Comparison of ENCODE assay signal across 18 mouse cellular contexts in genomic region chr7:34814801-34815200, GRCm38 (mm10). TPM values are rescaled to one million over a fixed set of nuclear protein-coding genes. Genes with fewer than 3 reads are reported as not detected.
"Had no signal": no experiment of that assay in that cellular context is flagged by ENCODE, and none has a peak within 500 bp of the region (broad histone marks: within the 10 kb centered on the region; RNA-seq: fewer than 3 reads in every experiment).

No protein-coding gene starts in this region.

- H3K9me3 ChIP-seq: neural tube, embryonic 13.5 days; neural tube, embryonic 15.5 days; stomach, embryonic 15.5 days had no signal

- H3K4me2 ChIP-seq: neural tube, embryonic 13.5 days; neural tube, embryonic 15.5 days; stomach, embryonic 15.5 days had no signal

- H3K27ac ChIP-seq: neural tube, embryonic 13.5 days; neural tube, embryonic 15.5 days; stomach, embryonic 15.5 days; stomach, postnatal 0 days had no signal

- H3K36me3 ChIP-seq: neural tube, embryonic 13.5 days; neural tube, embryonic 15.5 days; stomach, embryonic 15.5 days had no signal

- H3K4me3 ChIP-seq: neural tube, embryonic 13.5 days; neural tube, embryonic 15.5 days; stomach, embryonic 15.5 days had no signal

- H3K9ac ChIP-seq: neural tube, embryonic 13.5 days; neural tube, embryonic 15.5 days; stomach, embryonic 15.5 days had no signal

- DNase-seq: retina, postnatal 1 day; right cerebral cortex, adult 18-20 months; right cerebral cortex, postnatal 14 days; right cerebral cortex, postnatal 25 days; right cerebral cortex, postnatal 4 days; spleen, adult 18-20 months; thymus, adult 18-20 months; thymus, adult 2 months; thymus, postnatal 14 days; thymus, postnatal 25 days; thymus, postnatal 36 days; thymus, postnatal 4 days had no signal

RNA-seq across cellular contexts. Expression of gene Chst8, which starts 2.3 kb away (rescaled TPM):
- total RNA-seq: neutrophil, adult 5-6 weeks had no signal
- polyA plus RNA-seq: testis, adult 2 months had no signal
